Mouse (Mus musculus) ES-Bruce4 (cell line): ENCODE measurements at regions not wholly inside any gene's neighbourhood (a gene's known extent, or its start where the extent isn't known, plus 50 kb on each side); places are given as distances from the start of the nearest gene placed in this dataset.

Experiments
- H3K27ac ChIP-seq: 2 replicates; pipeline ENCODE4 v1.5.1; 2012; ENCODE audit warnings: low read length, inconsistent platforms; ENCODE audit not compliant: insufficient read depth
- H3K27me3 ChIP-seq: 2 replicates; pipeline ENCODE4 v1.6.1; 2012; ENCODE audit warnings: mild to moderate bottlenecking, low read length, inconsistent platforms; ENCODE audit not compliant: control insufficient read depth, poor library complexity, insufficient read depth, severe bottlenecking
- H3K36me3 ChIP-seq: 2 replicates; pipeline ENCODE4 v1.6.1; 2012; ENCODE audit warnings: inconsistent platforms, mild to moderate bottlenecking, low read length, moderate library complexity; ENCODE audit not compliant: control insufficient read depth, poor library complexity, insufficient read depth, severe bottlenecking
- H3K4me1 ChIP-seq: one replicate; pipeline ENCODE4 v1.8.1; 2011; ENCODE audit warnings: low read length; ENCODE audit not compliant: control insufficient read depth, insufficient read depth
- H3K4me3 ChIP-seq: 2 replicates; pipeline ENCODE4 v1.5.1; 2011; ENCODE audit warnings: low read depth, mild to moderate bottlenecking, low read length
- H3K9ac ChIP-seq: 2 replicates; pipeline ENCODE4 v1.6.1; 2012; ENCODE audit warnings: low read depth, mild to moderate bottlenecking, inconsistent platforms; ENCODE audit not compliant: poor library complexity, severe bottlenecking
- H3K9me3 ChIP-seq: replicated peaks from 2 replicates; pipeline ENCODE4 v1.6.1; 2012; ENCODE audit warnings: mild to moderate bottlenecking, low read length, inconsistent platforms; ENCODE audit not compliant: control insufficient read depth, poor library complexity, insufficient read depth, severe bottlenecking
- CTCF ChIP-seq: IDR thresholded peaks from one replicate; pipeline ENCODE4 v1.8.1; 2011; ENCODE audit warnings: low read depth, low read length
- EP300 ChIP-seq: IDR thresholded peaks from 2 replicates; pipeline ENCODE4 v1.6.1; 2011; ENCODE audit warnings: low read depth, low read length; ENCODE audit not compliant: insufficient read depth
- POLR2A ChIP-seq: IDR thresholded peaks from one replicate; pipeline ENCODE4 v1.8.1; 2011; ENCODE audit warnings: low read length; ENCODE audit not compliant: insufficient read depth

- TF ChIP-seq EP300 (no peak), POLR2A (no peak)
- H3K9me3 ChIP-seq = no peaks in the 10 kb centered on the region
- no peaks in the 10 kb centered on the region for H3K27me3 ChIP-seq
- H3K4me3 ChIP-seq = no peak overlapping the region
- no peaks in the 10 kb centered on the region for H3K36me3 ChIP-seq
- H3K27ac ChIP-seq = no peak overlapping the region
- no peaks in the 10 kb centered on the region for H3K4me1 ChIP-seq
- no peak overlapping the region for H3K9ac ChIP-seq
These were observed 210.1 kb downstream of the Etnk1 start for GRCm38 (mm10) chr6:143377121-143377520.

GRCm38 (mm10) chr6:143378126-143378525, 211.1 kb downstream of the Etnk1 start:
- Histone ChIP-seq H3K4me1 (no peaks in the 10 kb centered on the region), H3K27me3 (no peaks in the 10 kb centered on the region), H3K9ac (no peak overlapping the region), H3K27ac (no peak overlapping the region), H3K9me3 (no peaks in the 10 kb centered on the region), H3K4me3 (no peak overlapping the region), H3K36me3 (no peaks in the 10 kb centered on the region)
- TF ChIP-seq EP300 (no peak), POLR2A (no peak), CTCF (no peak)

GRCm38 (mm10) chr6:143380490-143380889, 213.5 kb downstream of the Etnk1 start:
- Histone ChIP-seq H3K9ac (no peak overlapping the region), H3K4me3 (no peak overlapping the region), H3K27me3 (no peaks in the 10 kb centered on the region), H3K36me3 (no peaks in the 10 kb centered on the region), H3K4me1 (no peaks in the 10 kb centered on the region), H3K27ac (no peak overlapping the region), H3K9me3 (no peaks in the 10 kb centered on the region)
- TF ChIP-seq EP300 = no peak
- no peak for TF ChIP-seq CTCF
- no peak for TF ChIP-seq POLR2A

GRCm38 (mm10) chr6:143386597-143387450, 219.8 kb downstream of the Etnk1 start:
- no peaks in the 10 kb centered on the region for H3K4me1 ChIP-seq
- TF ChIP-seq EP300 = no peak
- no peak overlapping the region for H3K9ac ChIP-seq

GRCm38 (mm10) chr6:143393543-143394207, 226.7 kb downstream of the Etnk1 start:
- no peaks in the 10 kb centered on the region for H3K36me3 ChIP-seq
- TF ChIP-seq EP300 (no peak), CTCF (no peak), POLR2A (no peak)
- H3K27ac ChIP-seq = no peak overlapping the region
- H3K9me3 ChIP-seq = no peaks in the 10 kb centered on the region
- H3K4me3 ChIP-seq = no peak overlapping the region
- no peaks in the 10 kb centered on the region for H3K4me1 ChIP-seq
- H3K9ac ChIP-seq = no peak overlapping the region
- no peaks in the 10 kb centered on the region for H3K27me3 ChIP-seq

More at GRCm38 (mm10) chr6:143386597-143387450, 219.8 kb downstream of the Etnk1 start:
- Histone ChIP-seq H3K9me3 (no peaks in the 10 kb centered on the region), H3K27ac (no peak overlapping the region), H3K36me3 (no peaks in the 10 kb centered on the region), H3K4me3 (no peak overlapping the region), H3K27me3 (no peaks in the 10 kb centered on the region)

GRCm38 (mm10) chr6:143394377-143394776, 227.4 kb downstream of the Etnk1 start:
- TF ChIP-seq CTCF (no peak), POLR2A (no peak), EP300 (no peak)
- H3K27ac ChIP-seq = no peak overlapping the region
- no peaks in the 10 kb centered on the region for H3K36me3 ChIP-seq
- H3K9me3 ChIP-seq = no peaks in the 10 kb centered on the region
- H3K9ac ChIP-seq = no peak overlapping the region
- no peak overlapping the region for H3K4me3 ChIP-seq
- H3K27me3 ChIP-seq = no peaks in the 10 kb centered on the region
- no peaks in the 10 kb centered on the region for H3K4me1 ChIP-seq
